Mouse (Mus musculus) embryo, embryonic 10 days (tissue): ENCODE results near the gene Pcsk2.

Experiments
- DNase-seq: peaks from one replicate; pipeline ENCODE4 v3.0.0-alpha.2; 2015; ENCODE audit warnings: low spot score

Gene Pcsk2

GRCm38 (mm10) chr2:143545758-143546246 is at the start of gene Pcsk2:
Gene Pcsk2 (plus strand): TSS chr2:143546156.
- DNase-seq, result peak; percentile 80

DNA sequence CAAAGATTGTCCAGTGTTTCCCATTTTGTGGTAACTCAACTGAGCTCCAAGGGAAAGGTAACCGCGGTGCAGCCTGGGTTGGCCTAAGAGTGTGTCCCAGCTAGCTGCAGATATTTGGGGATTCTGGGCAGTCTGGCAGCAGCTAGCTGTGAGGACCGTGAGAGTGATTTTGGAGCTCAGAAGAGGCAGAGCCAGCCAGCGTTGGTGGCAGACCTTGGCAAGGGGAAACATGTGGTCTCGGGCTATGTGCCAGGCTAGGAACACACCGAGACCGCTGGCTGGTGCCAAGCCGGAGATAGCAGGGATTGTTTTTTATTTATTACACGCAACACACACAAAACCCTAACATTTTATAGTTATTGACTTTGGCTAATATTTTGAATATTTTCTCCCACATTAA is 45.1 kb upstream of the Pcsk2 start:
- DNase-seq, result no peak

DNA sequence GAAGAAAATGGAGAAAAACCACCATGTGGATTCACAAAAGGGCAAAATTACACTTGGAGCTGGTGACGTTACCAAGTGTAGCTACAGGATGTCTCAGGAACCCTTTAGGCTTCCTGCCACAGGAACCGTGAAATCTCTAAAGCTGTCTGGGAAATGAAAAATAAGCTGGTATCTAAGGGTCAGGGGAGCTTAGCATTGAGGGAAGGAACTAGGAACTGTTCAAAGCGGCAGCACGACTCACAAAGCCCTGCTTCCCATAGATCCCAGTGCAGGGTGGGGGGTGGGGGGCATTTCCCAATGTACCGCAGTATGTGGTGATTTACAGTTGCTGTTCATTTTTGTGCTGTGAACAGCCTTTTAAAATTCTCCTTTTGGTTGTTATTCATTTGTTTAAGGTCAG is 44.2 kb upstream of the Pcsk2 start:
- no peak for DNase-seq

DNA sequence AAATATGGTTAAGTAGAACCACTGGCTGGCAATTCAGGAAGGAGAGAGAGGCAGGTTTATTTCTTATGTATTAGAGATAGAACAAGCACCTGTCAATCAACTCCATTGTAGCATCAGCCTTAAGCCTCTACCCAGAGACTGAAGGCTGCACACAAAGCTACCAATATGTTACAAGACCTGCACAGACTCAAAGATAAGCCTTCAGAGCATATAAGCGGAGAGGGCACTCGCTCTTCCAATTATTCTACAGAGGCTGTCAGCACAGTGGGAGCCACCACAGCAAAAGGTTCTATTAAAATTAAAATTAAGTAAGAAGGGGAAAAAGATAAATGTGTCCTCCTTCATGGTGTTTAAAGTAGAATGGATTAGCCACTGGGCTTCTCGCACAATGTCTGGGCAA is 43.8 kb upstream of the Pcsk2 start:
- no peak for DNase-seq

DNA sequence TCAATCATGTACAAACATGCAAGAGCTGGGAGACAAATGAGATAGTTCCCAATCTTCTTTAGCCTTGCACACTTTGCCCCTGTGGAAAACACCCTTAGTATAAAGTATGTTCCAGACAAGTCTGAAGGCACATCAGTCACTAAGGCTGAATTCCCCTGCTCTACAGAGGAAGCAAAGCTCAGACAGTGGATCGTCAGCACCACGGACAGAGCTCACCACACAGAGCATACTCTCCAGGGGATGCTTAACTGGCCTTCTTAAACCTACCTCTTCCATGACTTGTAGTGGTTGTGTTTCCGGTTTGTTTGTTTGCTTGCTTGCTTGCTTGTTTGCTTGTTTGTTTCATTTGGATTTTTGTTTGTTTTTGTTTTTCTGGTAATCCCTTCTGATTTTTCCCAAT is 9.5 kb upstream of the Pcsk2 start:
- DNase-seq, result peak; percentile 87

GRCm38 (mm10) chr2:143545299-143545751 is 631 bp upstream of the Pcsk2 start:
- DNase-seq, result peak; percentile 15

DNA sequence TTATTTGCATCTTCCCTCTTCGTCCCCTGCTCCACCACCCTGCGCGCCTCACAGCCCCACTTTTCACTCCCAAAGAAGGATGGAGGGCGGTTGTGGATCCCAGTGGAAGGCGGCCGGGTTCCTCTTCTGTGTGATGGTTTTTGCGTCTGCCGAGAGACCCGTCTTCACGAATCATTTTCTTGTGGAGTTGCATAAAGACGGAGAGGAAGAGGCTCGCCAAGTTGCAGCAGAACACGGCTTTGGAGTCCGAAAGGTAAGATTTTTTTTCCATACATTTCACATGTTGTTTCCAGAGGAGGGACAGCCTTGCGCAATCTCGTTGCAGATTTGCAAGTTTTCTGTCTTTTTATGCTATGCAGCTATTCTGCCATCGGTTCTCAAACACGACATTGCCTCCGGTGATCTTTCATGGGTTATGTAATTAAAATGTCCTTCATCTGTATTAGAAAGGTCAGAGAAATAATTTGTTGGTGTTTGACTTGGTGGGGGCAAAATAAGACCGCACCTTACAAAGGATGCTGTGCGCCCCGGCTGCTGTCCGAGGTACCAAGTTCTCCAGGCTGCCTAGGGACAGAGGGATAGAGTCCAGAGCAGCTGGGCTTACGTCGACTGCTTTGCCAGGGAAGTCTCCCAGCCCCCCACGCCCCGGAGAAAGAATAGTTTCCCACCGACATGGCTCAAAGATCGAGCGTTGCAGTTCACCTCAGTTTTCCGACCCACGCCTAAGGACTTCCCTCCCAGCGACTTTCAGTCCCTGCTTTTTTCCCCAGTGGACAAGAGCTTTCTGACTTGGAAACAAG is 656 bp downstream of the Pcsk2 start:
- DNase-seq, result peak; percentile 74

DNA sequence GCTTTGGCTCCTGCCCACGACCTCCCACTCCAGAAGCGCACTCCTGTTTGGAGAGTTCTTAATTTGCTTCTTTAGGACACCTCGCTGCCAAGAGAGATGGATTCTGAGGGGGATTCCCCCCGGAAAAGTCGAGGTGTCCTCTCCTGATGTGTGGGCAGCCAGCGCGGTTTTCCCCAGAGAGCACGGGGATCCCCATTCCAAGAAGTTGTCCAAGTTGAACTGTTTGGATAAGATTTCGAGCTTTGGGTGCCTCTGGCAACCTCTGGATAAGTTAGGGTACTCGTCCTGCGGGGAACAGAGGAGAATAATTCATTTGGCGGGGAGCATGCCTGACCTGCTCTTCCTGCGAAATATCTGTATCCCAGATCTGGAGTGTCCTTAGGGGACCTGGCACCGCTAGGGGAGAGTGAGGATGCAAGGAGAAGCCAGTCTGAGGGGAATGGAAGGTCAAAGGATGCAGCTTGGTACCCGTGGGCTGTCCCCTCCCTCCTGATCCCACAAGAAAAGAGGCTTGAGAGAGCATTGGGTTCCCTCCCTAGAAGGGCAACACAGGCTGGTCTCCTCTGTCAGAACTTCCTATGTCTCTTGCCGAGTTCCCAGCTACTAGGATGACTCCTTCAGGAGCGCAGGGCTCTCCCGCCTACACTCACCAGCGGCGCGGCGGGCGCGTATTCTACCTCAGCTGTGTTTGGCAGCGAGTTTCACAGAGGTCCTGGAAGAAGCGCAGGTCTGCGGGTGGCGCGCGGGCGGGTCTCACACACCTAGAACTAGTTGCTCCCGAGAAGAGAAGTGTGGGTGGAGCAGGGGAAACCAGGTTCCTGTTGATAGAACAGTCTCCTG is 1.5 kb downstream of the Pcsk2 start:
- peak; percentile 5 for DNase-seq

GRCm38 (mm10) chr2:143560384-143560783 is 14.4 kb downstream of the Pcsk2 start:
- no peak for DNase-seq

- DNase-seq, result no peak
Measured at GRCm38 (mm10) chr2:143565062-143565461, 19.1 kb downstream of the Pcsk2 start.

DNA sequence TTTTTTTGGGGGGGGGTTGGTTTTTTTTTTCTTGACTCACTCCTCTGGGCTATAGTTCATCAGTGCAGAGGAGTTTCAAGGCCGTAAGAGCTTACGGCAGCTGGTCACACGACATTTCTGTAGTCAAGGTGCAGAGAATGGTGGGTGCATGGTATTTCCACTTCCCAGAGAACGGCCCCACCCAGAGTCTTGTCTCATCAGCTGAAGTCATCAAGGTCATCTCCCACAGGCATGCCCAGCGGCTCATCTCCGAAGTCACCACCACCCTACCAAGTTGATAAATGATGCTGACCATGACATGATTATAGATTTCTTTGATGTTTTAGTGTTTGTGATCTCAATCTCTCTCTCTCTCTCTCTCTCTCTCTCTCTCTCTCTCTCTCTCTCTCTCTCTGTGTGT is 20.0 kb downstream of the Pcsk2 start:
- no peak for DNase-seq

DNA sequence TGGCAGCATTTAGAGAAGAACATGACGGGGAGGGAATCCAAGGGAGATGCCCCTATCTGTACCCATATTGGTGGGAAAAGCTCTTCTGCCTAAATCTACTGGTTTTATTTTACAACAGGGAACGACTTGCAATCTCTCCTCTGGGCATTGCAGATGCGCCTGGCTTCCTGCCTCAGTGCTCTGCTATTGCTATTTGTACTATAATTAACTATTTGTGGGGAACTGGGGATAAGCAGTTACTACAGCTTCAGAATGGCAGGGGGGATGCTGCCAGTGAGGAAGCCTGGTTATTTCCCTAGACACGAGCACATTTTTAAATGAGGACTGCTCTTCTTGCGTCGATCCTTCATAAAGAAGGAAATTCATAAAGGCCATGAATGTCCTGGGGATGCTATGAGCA is 39.4 kb downstream of the Pcsk2 start:
- no peak for DNase-seq

DNA sequence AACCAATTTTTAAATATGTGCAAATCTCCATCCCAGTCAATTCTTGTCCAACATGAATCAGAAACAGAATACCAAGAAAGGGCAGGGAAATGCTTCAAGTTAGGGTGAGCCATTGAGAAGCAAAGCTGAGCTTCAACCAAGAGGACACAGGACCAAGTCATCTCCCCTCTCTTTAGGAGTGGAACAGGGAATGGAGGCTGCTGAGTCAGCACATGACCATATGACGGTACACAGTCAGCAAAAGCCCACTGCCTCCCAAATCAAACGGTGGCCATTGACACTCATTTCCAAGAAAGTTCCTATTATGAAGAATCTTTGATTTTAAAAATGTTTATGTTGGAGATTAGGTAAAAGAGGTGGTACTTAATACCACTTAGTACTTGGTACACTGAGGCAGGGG is 44.4 kb downstream of the Pcsk2 start:
- DNase-seq, result no peak

DNA sequence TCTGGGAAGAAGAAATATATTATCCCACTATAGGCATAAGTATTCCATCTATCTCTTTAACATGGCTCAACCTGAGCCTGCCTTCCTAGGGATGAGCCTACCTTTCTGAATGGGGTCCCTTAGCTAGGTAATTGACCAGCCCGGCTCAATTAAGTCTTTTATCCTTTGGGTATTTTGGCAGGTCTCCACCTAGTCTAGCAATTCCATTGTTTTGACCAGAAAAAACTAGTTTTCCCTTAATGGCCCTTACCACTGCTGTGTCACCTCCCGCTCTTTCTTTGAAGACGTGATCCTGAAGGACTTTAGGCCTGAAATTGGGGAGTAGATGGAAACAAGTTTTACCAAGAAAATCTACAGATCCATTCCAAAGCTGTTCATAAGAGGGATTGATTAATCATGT is 57.1 kb downstream of the Pcsk2 start:
- no peak for DNase-seq

DNA sequence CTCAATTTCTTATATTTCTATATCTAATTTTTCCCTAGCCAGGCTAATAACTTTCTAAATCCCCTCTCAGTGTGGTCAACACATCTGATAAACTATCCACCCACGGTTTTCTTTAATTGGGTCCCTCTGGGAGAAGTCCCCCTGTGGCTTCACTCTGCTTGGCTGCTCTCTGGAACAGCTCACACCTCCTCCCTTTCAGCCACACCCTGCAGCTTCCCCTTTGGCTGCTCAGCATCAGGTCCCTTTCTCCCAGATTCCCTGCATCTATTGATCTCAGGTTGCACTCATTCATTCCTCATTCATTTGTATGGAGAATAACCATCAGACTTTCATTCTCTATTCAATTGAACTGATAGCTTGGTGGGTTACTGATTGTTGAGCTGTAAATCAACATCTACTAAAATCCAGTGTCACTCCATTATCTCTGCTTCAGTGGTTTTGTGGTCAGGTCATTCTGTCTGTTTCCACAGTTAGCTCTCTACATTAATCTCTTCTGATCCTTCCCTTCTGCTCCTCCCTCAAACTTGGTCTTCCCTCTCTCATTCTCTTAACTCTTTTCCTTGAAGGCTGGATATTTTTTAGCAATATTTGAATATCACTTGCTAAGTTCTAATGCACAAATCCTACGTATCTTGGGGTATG is 58.0 kb downstream of the Pcsk2 start:
- DNase-seq, result no peak

DNA sequence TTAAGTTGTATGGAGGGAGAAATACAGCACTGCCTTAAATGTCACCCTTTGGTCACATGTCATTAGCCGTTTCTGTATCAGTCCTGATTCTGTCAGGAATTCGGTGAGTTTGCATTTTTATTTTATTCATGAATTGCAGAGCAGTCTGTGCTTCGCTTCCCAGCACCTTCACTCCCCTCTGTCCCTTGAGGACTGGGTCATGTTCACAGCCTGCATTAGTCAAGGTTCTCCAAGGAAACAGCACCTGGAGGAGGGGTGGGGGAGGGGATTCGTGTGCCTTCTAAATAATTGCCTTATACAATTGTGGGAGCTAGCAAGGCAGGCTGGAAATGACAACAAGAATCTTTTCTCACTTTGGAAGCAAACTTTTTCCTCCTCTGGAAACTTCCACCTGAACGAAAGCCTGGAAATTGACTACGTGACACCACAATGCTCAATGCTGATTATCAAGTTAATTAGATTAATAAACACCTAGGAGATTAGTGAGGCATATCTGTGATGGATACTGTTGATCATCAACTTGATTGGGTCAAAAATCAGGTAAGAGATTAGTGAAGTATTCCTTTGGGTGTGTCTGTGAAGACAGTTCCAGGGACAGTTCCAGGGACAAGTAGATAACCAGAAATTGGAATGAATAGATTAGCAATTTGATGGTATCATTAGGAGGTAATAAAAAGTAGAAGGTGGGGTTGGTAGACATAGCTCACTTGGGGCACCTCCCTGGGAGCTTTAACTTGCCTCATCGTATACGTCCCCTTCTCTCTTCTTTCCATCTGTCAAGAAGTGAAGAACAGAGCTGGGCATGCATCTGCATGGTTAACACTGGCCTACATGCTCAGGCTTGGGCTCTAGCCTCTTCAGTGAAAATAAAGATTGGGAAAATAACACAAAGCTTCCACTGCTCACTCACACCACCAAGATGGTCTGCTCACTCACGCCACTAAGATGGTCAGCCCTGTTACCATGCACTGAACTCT is 64.7 kb downstream of the Pcsk2 start:
- no peak for DNase-seq

DNA sequence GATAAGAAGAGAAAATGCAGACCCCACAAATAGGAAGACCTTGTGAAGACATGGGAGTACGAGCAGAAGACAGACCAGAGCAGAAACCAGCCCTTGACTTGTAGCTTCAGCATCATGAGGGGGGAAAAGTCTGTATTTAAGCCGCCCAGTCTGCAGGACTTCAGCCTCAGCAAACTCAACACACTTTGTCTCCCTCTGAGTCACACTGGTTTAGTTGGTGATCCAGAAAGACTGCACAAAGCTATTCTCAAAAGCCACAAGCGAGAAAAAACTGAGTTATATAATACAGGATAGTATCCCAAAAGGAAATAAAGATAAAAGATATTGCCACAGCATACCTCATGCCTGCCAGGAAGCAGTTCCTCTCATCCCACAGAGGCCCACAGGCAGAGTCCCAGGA is 67.5 kb downstream of the Pcsk2 start:
- DNase-seq, result no peak

DNA sequence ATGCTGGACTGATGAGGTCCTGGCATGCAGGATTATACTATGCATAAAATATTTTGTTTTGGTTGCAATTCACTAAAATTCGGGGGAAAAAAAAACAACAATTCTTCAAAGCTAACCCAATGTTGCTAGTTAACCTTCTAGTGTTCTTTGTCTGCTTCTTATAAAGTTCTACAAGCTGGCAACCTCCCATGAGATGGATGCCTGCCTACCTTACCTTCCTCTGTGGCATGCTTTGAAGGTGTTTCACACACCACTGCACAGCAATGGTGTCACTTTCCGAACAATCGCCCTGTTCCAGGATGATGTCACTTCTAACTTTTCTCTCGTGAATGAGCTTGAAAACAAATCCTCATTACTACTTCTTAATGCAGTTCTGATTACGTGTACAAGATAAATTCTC is 68.8 kb downstream of the Pcsk2 start:
- DNase-seq, result no peak

DNA sequence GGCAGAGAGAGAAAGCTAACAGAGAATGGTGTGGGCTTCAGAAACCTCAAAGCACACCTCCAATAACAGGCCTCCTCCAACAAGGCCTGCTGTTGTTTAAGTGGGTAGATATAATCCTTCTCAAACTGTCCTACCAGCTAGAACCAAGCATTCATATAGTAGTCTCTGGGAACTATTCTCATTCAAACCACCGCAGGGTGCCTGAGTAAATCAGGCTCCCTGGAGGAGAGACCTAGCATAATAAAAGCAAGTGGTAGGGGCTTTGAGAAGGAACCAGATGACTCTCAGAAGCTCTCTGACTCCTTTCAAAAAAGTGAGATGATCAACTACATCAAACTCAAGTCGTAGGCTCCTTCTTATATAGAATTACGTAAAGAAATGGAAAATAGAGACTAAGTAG is 75.0 kb downstream of the Pcsk2 start:
- DNase-seq, result no peak

GRCm38 (mm10) chr2:143623916-143624315 is 78.0 kb downstream of the Pcsk2 start:
- no peak for DNase-seq

GRCm38 (mm10) chr2:143643305-143643704 is 97.3 kb downstream of the Pcsk2 start:
- no peak for DNase-seq
